Mouse (Mus musculus) brown adipose tissue, adult 24 weeks (tissue): ENCODE measurements around the gene Scd4. TPM values are rescaled to one million over a fixed set of nuclear protein-coding genes. Genes with fewer than 3 reads are reported as not detected.
A peak's percentile ranks its signal among the peaks of the same experiment; 100 is the strongest.

ENCODE experiments used
- H3K27ac ChIP-seq: fragments of 200-500 bp; replicated peaks from 2 replicates; pipeline ENCODE4 v1.5.1; 2012; ENCODE audit warnings: low read depth, mild to moderate bottlenecking, low read length
- H3K4me1 ChIP-seq: fragments of 200-500 bp; 2 replicates; pipeline ENCODE4 v1.6.1; 2012; ENCODE audit warnings: low read length, mixed read lengths; ENCODE audit not compliant: control insufficient read depth, insufficient read depth, insufficient read length
- H3K4me3 ChIP-seq: fragments of 200-500 bp; 2 replicates; pipeline ENCODE4 v1.5.1; 2012; ENCODE audit warnings: low read depth, mild to moderate bottlenecking, low read length, moderate library complexity; ENCODE audit not compliant: insufficient read depth
- polyA plus RNA-seq: library from polyadenylated mRNA; stranded (reverse); fragments of >200 nt; gene quantifications from 2 replicates; pipeline ENCODE4 v1.2.4, GENCODE M21; 2012; ENCODE audit not compliant: missing spikeins, insufficient read depth, insufficient read length

Scd4 gene
- polyA plus RNA-seq, 1 experiment: 2.5 TPM

DNA sequence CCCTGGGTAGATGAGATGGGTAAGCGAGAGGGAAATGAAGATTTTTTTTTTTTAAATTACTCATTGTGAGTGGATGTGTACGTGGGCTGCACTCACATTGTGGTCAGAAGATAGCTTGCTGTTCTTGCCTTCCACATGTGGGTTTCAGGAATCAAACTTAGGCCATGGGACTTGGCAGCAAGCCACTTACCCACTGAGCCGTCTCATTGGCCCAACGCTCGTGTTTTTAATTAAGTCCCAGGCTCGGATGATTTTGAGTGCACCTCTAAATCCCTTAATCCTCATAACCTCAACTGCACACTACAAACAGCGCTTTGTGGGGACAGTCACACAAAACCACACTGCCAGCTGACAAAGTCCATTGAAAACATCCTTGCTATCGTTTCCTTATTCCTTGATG is 36.5 kb downstream of the Scd4 start:
- H3K4me3 ChIP-seq: no peak overlapping the region
- no peak overlapping the region for H3K27ac ChIP-seq
- no peaks in the 10 kb centered on the region for H3K4me1 ChIP-seq

DNA sequence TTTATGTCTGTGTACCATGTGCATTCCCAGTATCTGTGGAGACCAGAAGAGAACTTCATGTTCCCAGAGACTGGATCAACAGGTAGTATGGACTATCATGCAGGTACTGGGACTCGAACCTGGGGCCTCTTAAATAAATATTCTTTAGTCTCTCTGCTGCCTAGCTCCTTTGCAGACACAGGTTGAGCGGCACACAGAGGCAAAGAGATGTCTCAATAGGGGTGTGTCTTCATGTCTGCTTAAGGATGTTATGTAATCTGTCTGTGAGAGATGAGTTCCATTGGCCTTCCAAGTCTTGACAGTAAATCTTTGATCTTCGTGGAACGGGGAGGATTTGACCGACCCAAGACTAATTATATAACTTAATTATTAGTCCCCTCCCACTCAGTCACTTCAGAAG is 37.3 kb downstream of the Scd4 start:
- Histone ChIP-seq H3K27ac (no peak overlapping the region), H3K4me1 (no peaks in the 10 kb centered on the region), H3K4me3 (no peak overlapping the region)

DNA sequence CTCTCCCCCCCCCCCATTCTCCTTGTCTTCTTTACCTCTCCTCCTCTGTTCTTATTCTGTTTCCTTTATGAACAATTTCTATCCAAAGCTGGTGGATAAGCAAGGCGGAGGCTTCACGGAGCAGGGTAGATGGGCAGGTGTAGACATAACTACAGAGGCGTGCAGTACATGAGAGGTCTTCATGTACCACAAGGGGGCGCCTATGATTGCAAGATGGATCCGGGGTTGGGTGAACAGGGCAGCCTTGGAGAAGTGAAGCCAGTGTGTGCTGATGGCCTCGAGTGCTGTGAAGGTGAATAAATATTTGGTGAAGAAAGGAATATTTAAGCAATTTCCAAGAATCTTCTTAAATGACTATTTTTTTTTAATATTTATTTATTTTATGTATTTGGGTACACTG is 40.1 kb downstream of the Scd4 start:
- H3K4me1 ChIP-seq: no peaks in the 10 kb centered on the region
- no peak overlapping the region for H3K4me3 ChIP-seq
- H3K27ac ChIP-seq: no peak overlapping the region

DNA sequence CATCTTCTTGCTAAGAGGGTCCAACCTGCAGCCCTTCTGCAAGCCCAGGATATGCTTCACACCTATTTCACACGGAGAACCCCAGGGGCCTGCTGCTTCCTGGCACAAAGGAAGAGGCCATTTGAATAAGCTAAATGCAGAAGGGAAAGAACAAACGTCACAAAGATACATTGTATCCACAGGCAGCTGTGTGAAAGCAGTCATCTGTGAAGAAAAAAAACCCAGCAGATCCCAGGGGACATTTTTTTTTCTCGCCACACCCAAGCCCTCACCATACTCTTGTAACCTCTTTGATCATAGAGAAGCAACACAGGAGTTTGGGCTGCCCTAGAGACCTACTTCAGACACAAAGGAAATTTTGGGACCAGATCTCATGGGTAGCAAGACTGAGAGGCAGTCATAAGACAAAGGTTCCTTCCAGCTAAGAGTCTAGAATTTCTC is 43.6 kb downstream of the Scd4 start:
- Histone ChIP-seq H3K4me1 (no peaks in the 10 kb centered on the region), H3K27ac (no peak overlapping the region), H3K4me3 (no peak overlapping the region)

DNA sequence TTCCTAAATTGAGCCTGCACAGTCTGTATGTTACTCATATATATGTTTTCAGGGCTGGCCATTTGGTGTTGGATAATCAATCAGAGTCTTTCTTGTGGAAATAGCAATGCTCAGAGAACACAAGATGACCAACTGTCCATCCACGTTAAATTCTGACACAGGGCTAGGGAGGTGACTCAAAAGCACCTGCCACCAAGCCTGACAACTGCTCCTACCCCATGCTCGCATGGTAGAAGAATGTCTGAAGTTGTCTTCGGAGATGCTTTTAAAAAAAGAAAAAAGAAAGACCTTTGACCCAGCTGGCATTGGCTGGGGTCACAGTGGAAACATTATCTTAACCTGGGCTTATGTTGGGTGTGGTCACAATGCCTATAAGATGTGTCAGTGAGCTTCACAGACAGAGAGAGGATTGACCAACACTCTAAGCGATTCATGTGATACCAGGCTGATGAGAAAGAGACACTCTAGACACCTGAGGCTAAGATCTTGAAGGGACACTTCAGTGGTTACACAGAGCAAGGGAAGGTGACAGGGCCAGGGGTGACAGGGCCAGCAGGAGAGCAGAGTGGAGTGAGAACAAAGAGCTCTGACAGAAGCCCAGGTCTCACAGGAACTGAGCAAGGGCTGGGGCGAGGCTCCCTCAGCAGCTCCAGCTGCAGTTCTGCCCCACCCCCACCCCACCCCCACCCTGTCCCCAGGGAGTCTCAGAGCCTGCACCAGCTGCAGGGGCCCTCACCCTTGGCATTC is 44.9 kb downstream of the Scd4 start:
- Histone ChIP-seq H3K4me3 (no peak overlapping the region), H3K27ac (no peak overlapping the region), H3K4me1 (no peaks in the 10 kb centered on the region)

DNA sequence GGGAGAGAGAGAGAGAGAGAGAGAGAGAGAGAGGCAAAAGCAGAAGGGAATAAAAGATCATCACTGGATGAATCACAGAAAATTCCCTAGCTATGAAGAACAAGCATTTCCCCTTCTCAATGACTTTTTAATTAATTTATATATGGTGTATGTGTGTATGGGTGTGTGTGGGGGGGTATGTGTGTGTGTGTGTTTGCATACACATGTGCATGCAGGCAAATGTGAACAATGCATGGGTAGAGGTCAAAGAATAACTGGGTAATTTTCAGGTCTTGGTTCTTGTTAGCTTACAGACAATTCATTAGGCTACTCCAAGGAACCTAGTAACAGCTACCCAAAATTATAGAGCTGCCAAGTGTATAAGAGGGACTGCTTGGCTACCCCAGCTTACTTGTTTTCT is 46.2 kb downstream of the Scd4 start:
- H3K27ac ChIP-seq: no peak overlapping the region
- no peak overlapping the region for H3K4me3 ChIP-seq
- H3K4me1 ChIP-seq: no peaks in the 10 kb centered on the region

DNA sequence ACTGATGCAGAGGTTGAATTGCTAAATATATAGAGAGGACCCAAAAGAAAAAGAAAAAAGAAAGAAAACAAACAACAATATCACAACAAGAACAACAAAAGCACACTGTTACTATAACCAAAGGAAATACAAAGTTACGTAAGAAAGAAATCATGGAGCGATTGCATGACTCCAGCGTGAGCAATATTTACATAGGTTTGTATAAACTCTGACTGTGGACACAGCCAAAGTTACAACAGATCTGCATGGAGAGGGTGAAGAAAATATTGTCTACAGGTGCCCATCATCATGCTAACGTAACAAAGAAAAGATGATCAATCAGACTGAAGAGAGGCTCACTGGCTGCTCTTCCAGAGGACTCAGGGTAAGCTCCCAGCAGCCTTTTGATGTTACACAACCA is 47.2 kb downstream of the Scd4 start:
- H3K4me3 ChIP-seq: no peak overlapping the region
- no peaks in the 10 kb centered on the region for H3K4me1 ChIP-seq
- H3K27ac ChIP-seq: no peak overlapping the region

DNA sequence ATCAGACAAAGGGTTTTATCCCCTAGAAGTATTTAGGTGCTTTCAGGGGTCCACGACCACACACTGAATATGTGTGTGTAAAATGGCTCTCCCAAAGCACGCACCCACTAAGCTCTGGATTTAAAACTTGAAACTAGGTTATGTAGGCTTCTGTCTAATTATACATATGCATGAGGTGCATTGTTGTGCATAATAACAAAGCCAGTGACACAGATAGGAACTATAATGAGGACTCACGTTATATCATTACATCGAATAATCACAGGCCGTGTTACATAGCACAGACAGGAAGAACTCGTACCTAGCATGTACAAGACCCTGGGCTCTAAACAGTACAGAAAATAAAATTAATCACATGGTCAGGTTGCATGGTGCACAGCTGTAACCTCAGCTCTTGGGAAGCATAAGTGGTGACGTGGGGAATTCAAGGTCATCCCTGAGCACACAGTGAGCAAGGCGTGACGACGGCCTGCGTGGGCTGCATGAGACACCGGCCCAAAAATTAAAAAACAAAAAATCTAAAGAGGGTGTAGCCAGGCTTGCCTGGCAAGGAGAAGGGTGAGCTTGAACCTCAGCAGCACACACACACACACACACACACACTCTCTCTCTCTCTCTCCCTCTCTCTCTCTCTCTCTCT is 49.9 kb downstream of the Scd4 start:
- Histone ChIP-seq H3K4me3 (no peak overlapping the region), H3K4me1 (peaks cover 2% of the 10 kb centered on the region; the same call in 1 of the 2 replicates), H3K27ac (no peak overlapping the region)

DNA sequence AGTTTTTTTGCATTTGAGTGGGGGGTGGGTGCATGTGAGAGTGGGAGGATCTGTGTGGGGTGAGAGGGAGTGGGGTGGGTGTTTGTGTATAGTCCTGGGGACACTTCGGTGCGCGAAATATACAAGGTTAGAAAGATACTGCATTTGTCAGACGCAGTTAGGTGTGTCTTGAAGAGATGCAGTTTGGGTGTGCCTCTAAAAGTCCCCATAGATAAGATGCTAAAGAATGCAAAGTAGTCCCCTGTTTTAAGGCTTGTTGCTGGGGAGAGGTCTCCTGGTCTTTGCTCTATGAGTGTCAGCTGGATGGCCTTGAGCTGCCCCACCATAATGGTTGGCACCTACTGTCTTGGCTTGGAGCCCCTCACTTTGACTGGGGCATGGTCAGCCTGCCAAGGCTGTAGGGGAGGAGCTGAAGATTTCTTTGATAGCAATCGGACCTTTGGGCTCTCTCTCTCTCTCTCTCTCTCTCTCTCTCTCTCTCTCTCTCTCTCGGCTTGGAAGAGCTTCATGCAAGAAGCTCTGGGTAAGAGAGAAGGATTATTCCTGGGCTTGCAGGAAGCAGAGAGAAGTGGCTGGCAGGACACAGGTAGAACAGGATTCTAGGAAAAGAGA is 53.1 kb downstream of the Scd4 start:
- Histone ChIP-seq H3K27ac (no peak overlapping the region), H3K4me3 (no peak overlapping the region), H3K4me1 (peaks cover 7% of the 10 kb centered on the region; the same call in 1 of the 2 replicates)

DNA sequence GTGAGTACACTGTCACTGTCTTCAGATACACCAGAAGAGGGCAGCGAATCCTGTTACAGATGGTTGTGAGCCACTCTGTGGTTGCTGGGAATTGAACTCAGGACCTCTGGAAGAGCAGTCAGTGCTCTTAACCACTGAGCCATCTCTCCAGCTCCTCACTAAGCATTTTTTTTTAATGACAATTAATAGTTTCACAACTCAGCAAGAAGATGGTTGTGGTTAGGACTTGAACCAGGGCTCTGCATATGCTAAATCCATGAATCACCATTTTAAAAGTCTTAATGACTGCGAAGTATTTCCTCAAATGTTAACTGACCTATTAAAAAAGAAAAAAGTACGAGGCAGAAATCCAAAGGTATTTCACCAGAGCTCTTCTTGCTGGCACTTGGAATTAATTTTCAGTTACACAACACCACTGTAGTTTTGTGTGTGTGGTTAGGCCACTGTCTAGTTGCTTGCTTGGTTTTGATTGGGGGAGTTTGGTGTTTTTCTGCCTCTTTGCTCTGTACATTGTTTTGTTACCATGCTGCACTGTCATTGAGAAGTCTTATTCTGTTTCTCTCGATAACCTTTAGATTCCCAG is 54.3 kb downstream of the Scd4 start:
- H3K27ac ChIP-seq: no peak overlapping the region; the same call in 1 of the 2 replicates
- H3K4me3 ChIP-seq: no peak overlapping the region
- peaks cover 7% of the 10 kb centered on the region; the same call in 1 of the 2 replicates for H3K4me1 ChIP-seq

DNA sequence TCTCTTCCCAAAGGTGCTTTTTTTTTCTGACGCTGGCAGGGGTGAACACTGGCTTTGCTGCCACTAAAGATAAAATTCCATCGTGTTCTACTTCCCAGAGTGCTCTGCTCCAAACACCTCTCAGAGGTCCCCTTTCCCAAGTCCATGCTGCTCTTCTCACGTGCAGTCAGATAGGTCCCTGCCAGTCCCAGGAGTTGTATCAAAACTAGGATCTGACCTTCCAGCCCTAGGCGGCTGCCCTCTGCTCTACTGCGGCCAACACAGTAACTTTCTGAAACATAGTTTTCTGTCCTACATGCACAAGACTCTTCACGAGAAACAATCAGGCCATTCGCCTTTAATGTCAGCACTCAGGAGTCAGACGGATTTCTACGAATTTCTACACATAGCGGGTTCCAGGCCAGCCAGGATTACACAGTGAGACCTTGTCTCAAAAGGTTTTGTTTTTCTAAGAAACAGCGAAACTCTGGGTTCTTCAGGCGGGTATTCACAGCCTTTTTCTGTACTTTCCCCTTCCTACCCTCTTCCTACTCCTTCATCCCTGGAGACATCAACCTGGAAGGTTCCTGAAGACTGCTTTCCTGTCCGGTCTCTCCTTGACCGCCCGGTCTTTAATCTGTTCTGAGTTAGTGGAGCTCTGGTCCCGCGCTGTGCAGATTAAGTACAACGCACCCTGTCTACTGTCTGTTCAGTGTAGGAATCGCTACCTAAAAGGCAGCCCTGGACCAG is 55.0 kb downstream of the Scd4 start:
- H3K27ac ChIP-seq: peak overlapping the region; percentile 78
- H3K4me1 ChIP-seq: peaks cover 7% of the 10 kb centered on the region; the same call in 1 of the 2 replicates
- H3K4me3 ChIP-seq: peak overlapping the region; percentile 65

DNA sequence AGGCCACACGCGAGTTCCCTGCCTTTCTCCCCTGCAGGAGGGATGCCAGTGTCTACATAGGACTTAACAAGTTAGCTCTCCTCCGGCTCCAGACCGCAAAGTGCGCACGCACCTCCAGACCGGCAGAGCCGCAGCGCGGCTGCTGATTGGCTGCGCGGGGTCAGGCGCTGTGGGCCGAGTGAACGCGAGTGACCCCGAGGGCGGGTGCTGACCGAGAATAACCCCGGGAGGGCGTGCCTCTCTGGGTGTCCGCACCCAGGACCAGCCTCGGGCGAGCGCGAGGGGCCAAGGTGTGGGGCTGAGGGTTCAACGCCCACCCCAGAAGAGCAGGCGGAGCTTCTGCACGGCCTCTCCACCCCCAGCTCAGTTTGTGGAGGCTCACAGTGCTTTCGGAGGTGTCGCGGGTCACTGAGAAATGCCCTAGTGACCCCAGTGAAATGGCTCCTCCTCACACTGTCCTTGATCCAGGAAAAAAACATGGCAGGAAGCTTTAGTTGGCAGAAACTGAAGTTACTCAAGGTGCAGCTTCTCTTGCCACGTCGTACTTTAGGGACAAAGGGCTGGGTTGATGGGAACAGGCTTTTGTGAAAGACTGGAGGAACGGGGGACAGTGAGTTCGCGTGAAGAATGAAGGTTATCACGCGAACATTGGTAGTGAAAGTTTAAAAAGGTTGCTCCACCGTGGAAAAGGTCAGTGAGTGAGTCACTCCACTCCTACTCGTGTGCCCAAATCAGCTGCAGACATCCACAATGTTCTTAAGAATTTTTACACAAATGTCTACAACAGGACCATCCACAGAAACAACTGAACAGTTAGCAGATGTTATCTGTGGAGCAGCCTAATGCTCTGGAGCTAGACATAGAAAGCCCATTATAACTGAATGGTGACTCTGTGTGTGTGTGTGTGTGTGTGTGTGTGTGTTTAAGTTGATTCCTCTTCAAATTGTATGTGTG is 55.9 kb downstream of the Scd4 start:
- Histone ChIP-seq H3K4me1 (peaks cover 7% of the 10 kb centered on the region; the same call in 1 of the 2 replicates), H3K27ac (peak overlapping the region; percentile 89), H3K4me3 (peak overlapping the region; percentile 65)

DNA sequence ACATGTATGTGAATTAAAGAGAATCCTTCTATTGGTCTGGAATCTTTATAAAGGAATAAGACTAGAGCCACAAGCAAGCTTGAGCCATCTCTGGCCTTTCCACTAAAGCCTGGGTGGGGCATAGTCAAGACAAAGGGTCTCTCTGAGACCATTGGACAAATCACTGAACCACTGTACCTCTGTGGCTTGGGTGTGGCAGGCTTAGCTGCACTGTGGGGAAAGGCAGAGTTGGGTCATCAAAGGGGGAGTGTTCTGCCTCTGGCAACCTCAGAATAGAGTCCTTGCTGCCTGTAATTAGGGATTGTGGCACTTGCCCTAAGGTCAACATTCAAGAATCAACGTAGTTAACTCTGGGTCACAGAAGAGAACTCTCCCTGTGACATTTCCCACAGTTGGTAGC is 56.6 kb downstream of the Scd4 start:
- Histone ChIP-seq H3K27ac (no peak overlapping the region), H3K4me1 (peaks cover 7% of the 10 kb centered on the region; the same call in 1 of the 2 replicates), H3K4me3 (no peak overlapping the region)

DNA sequence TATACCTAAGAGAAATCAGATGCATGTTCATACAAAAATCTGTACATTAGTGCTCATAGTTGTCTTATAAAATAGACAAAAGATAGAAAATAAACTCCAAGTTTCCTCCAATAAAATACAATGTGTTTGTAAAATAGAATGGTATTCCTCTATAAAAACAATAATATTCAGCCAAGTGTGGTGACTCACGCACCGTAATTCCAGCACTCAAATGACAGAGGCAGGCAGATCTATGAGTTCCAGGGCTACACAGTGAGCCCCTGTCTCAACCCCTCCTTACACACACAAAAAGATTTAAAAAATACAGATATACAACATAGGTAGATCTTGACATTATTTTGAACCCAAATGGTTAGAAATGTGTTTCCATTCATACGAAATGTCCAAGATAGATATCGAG is 59.0 kb downstream of the Scd4 start:
- Histone ChIP-seq H3K4me1 (peaks cover 7% of the 10 kb centered on the region; the same call in 1 of the 2 replicates), H3K27ac (no peak overlapping the region), H3K4me3 (no peak overlapping the region)
